Mouse (Mus musculus) CD4-positive, CD25-positive, alpha-beta regulatory T cell (primary cell): ENCODE data around the gene Adgre5. TPM values are rescaled to one million over a fixed set of nuclear protein-coding genes. Genes with fewer than 3 reads are reported as not detected.

Experiments
- polyA plus RNA-seq: library from polyadenylated mRNA; unstranded; fragments of 100-300 nt; shearing (Covaris generic); gene quantifications from one replicate; pipeline ENCODE4 v1.2.1, GENCODE M21; 2017

Gene Adgre5
- 485 TPM for polyA plus RNA-seq

GRCm38 (mm10) chr8:83740976-83741741 is at the start of gene Adgre5:
Gene Adgre5, minus strand, starts transcription at chr8:83741326.

GRCm38 (mm10) chr8:83715031-83715690 is 26.0 kb downstream of the Adgre5 start, which contains the start of gene Ddx39:
Gene Ddx39, plus strand, starts transcription at chr8:83715177.

GRCm38 (mm10) chr8:83698661-83699453 is 42.3 kb downstream of the Adgre5 start, which contains the start of gene Pkn1:
Gene Pkn1, minus strand, starts transcription at chr8:83699179.

Other genes with a start within 250 kb of the Adgre5 start
- 0.05 TPM for gene Olfr370, start 205.5 kb downstream of the Adgre5 start, polyA plus RNA-seq
- 232 TPM for gene Ndufb7, start 174.7 kb downstream of the Adgre5 start, polyA plus RNA-seq
- gene Tecr, start 133.4 kb downstream of the Adgre5 start, polyA plus RNA-seq = 417 TPM
- 74.2 TPM for gene Dnajb1, start 133.1 kb downstream of the Adgre5 start, polyA plus RNA-seq
- 59.2 TPM for gene Gipc1, start 88.6 kb downstream of the Adgre5 start, polyA plus RNA-seq
- gene Ptger1, start 74.6 kb downstream of the Adgre5 start, polyA plus RNA-seq = 2.7 TPM
- 210 TPM for gene Pkn1, start 42.1 kb downstream of the Adgre5 start, polyA plus RNA-seq
- gene Ddx39, start 26.1 kb downstream of the Adgre5 start, polyA plus RNA-seq = 197 TPM
- gene Adgrl1, start 158.8 kb upstream of the Adgre5 start, polyA plus RNA-seq = 8.6 TPM
- 0.49 TPM for gene Gm10644, start 213.9 kb upstream of the Adgre5 start, polyA plus RNA-seq
- gene Asf1b, start 214.2 kb upstream of the Adgre5 start, polyA plus RNA-seq = 16.3 TPM
- 68.8 TPM for gene Prkaca, start 231.7 kb upstream of the Adgre5 start, polyA plus RNA-seq